Mouse (Mus musculus) gastrocnemius, adult 2 months (tissue): ENCODE results near the gene Acat1. TPM values are rescaled to one million over a fixed set of nuclear protein-coding genes. Genes with fewer than 3 reads are reported as not detected.

ENCODE experiments used
- DNase-seq: peaks from one replicate; pipeline ENCODE4 v3.0.0; 2022
- H3K27ac ChIP-seq: fragments of 200-600 bp; 2 replicates; pipeline ENCODE4 v1.8.1; 2022; ENCODE audit warnings: mild to moderate bottlenecking
- H3K4me3 ChIP-seq: fragments of 200-600 bp; 2 replicates; pipeline ENCODE4 v1.8.1; 2022; ENCODE audit warnings: mild to moderate bottlenecking, moderate library complexity
- CTCF ChIP-seq: fragments of 200-600 bp; IDR thresholded peaks from 2 replicates; pipeline ENCODE4 v1.8.1; 2022; ENCODE audit warnings: antibody characterized with exemption, mild to moderate bottlenecking, moderate library complexity
- intact Hi-C: fragments of 180-260 bp; cut with DNase I; formaldehyde crosslinking; loops from one replicate; pipeline ENCODE4 v1.15.1; 2025
- long read RNA-seq, 2 experiments: library from polyadenylated mRNA; stranded (forward); transcript quantifications; one replicate each; pipeline ENCODE4 v2.0.0; 2021
- total RNA-seq, 2 experiments: library from RNA; stranded (reverse); gene quantifications; 2 replicates each; pipeline ENCODE4 v1.2.3; 2021

Gene Acat1
- total RNA-seq = 100 to 1,000 TPM; 116 to 180 TPM
- long read RNA-seq, experiment 1, transcript Acat1-201 (12 exons, 3,405 nt) = major isoform, 393 of 439 reads
- long read RNA-seq, experiment 1, partial matches to known transcripts = 14 of 439 reads
- long read RNA-seq, experiment 1, other reads (novel, unspliced or antisense) = 32 of 439 reads
- long read RNA-seq, experiment 2, transcript Acat1-201 (12 exons, 3,405 nt) = major isoform, 441 of 491 reads
- long read RNA-seq, experiment 2, partial matches to known transcripts = 22 of 491 reads
- long read RNA-seq, experiment 2, other reads (novel, unspliced or antisense) = 28 of 491 reads

- DNase-seq = peak; percentile 98
- intact Hi-C loops = loop anchor here (2.0 to 5.0 kb wide), 3 partner anchors 15 to 73 kb away; partner anchors contain the start of genes Atm and Npat
- peak within 1 kb of the TSS; percentile 94 for H3K27ac ChIP-seq
- TF ChIP-seq CTCF = no peak
- H3K4me3 ChIP-seq = peak within 1 kb of the TSS; percentile 90
Observed at GRCm38 (mm10) chr9:53609968-53610781, at the start of gene Acat1. TSS of gene Acat1 (minus strand) at chr9:53610382.

GRCm38 (mm10) chr9:53634796-53635195, 24.6 kb upstream of the Acat1 start:
- no peak for DNase-seq
- Histone ChIP-seq H3K27ac (no peak overlapping the region), H3K4me3 (no peak overlapping the region)
- no peak for TF ChIP-seq CTCF
- intact Hi-C loops = no loop called here

GRCm38 (mm10) chr9:53615246-53615645, 5.1 kb upstream of the Acat1 start:
- Histone ChIP-seq H3K27ac (no peak overlapping the region), H3K4me3 (no peak overlapping the region)
- intact Hi-C loops = no loop called here
- DNase-seq = no peak
- TF ChIP-seq CTCF = no peak

GRCm38 (mm10) chr9:53614286-53614685, 4.1 kb upstream of the Acat1 start:
- H3K27ac ChIP-seq = no peak overlapping the region
- H3K4me3 ChIP-seq = no peak overlapping the region
- no peak for TF ChIP-seq CTCF
- DNase-seq = no peak
- intact Hi-C loops = loop anchor here (5.0 kb wide), 2 partner anchors 53 to 77 kb away; partner anchors contain the start of genes Atm and Npat

GRCm38 (mm10) chr9:53609306-53609967, 745 bp downstream of the Acat1 start:
- DNase-seq = peak; percentile 23
- Histone ChIP-seq H3K4me3 (peak overlapping the region; percentile 90), H3K27ac (peak overlapping the region; percentile 94)
- intact Hi-C loops = loop anchor here (2.0 kb wide), 1 partner anchor 15 kb away; no protein-coding TSS in a partner anchor
- TF ChIP-seq CTCF = no peak

GRCm38 (mm10) chr9:53607816-53608215, 2.4 kb downstream of the Acat1 start:
- TF ChIP-seq CTCF = no peak
- intact Hi-C loops = loop anchor here (2.0 kb wide), 1 partner anchor 13 kb away; no protein-coding TSS in a partner anchor
- DNase-seq = no peak
- peak overlapping the region; percentile 90; the same call in 1 of the 2 replicates for H3K4me3 ChIP-seq
- H3K27ac ChIP-seq = no peak overlapping the region

- DNase-seq = no peak
- intact Hi-C loops = no loop called here
- Histone ChIP-seq H3K27ac (peak overlapping the region; percentile 0; the same call in 1 of the 2 replicates), H3K4me3 (no peak overlapping the region)
- TF ChIP-seq CTCF = no peak
Observed at GRCm38 (mm10) chr9:53607192-53607591, 3.0 kb downstream of the Acat1 start.

GRCm38 (mm10) chr9:53604954-53605353, 5.2 kb downstream of the Acat1 start:
- intact Hi-C loops = no loop called here
- TF ChIP-seq CTCF = no peak
- DNase-seq = no peak
- Histone ChIP-seq H3K4me3 (no peak overlapping the region), H3K27ac (peak overlapping the region; percentile 46; the same call in 1 of the 2 replicates)

- peak overlapping the region; percentile 69 for H3K27ac ChIP-seq
- no peak overlapping the region for H3K4me3 ChIP-seq
- DNase-seq = no peak
- intact Hi-C loops = no loop called here
- TF ChIP-seq CTCF = no peak
Observed at GRCm38 (mm10) chr9:53603849-53604248, 6.3 kb downstream of the Acat1 start.

GRCm38 (mm10) chr9:53603384-53603783, 6.8 kb downstream of the Acat1 start:
- Histone ChIP-seq H3K27ac (peak overlapping the region; percentile 69), H3K4me3 (no peak overlapping the region)
- TF ChIP-seq CTCF = no peak
- intact Hi-C loops = no loop called here
- peak; percentile 26 for DNase-seq

- TF ChIP-seq CTCF = no peak
- intact Hi-C loops = no loop called here
- DNase-seq = no peak
- H3K27ac ChIP-seq = peak overlapping the region; percentile 78
- no peak overlapping the region for H3K4me3 ChIP-seq
Observed at GRCm38 (mm10) chr9:53601541-53601940, 8.6 kb downstream of the Acat1 start.

- no peak for TF ChIP-seq CTCF
- intact Hi-C loops = no loop called here
- Histone ChIP-seq H3K27ac (no peak overlapping the region), H3K4me3 (no peak overlapping the region)
- no peak for DNase-seq
Observed at GRCm38 (mm10) chr9:53598631-53599030, 11.6 kb downstream of the Acat1 start.
